Comparison of ENCODE assay signal across 9 mouse cellular contexts in the genomic region with DNA sequence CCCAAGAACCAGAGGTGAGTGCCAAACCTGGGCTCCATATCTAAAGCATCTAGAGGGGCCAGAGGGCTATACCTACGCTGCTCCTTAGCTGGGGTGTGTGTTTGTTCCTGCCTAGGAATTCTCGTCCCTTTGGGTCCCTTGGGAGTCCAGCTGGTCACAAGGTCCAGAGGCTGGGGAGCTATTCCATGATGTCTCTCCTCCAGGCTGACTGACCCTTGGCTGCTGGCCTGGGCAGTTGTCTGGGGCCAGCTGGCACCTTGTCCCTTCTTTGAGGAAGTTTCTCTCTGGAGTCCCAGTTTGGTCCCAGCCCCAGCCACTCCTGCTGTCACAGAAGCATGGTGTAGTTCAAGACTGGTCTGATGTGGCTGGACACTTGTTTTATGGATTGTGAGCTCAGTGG. TPM values are rescaled to one million over a fixed set of nuclear protein-coding genes. Genes with fewer than 3 reads are reported as not detected.
DNase-seq lines count a peak whose midpoint lies in the region; ATAC-seq lines count a peak whose summit lies in the region.
"Had no signal": no experiment of that assay in that cellular context is flagged by ENCODE, and none has a peak within 500 bp of the region (broad histone marks: within the 10 kb centered on the region; RNA-seq: fewer than 3 reads in every experiment).

No protein-coding gene starts in this region.

- peak; percentile 40 to 67 for DNase-seq in adrenal gland, adult (ENCODE audit: inconsistent age in 2 of 2, low spot score in 1 of 2)
- no peak for DNase-seq in adrenal gland, postnatal 4 days (ENCODE audit: low spot score in 2 of 2)
- DNase-seq in right cerebral cortex, postnatal 10 days (ENCODE audit: low spot score in 2 of 2): peak; percentile 68 to 74
- DNase-seq in right cerebral cortex, postnatal 25 days: no peak
- DNase-seq in heart, postnatal 4 days: peak; percentile 88
- peak; percentile 55 for DNase-seq in ovary, postnatal 14 days (ENCODE audit: low spot score)
- no peak for DNase-seq in thymus, postnatal 4 days

- no peaks in the 10 kb centered on the region for H3K9me3 ChIP-seq in intestine, embryonic 15.5 days

- no peak for ATAC-seq in intestine, embryonic 15.5 days

- no peaks in the 10 kb centered on the region for H3K36me3 ChIP-seq in intestine, embryonic 15.5 days

- no peaks in the 10 kb centered on the region for H3K4me1 ChIP-seq in intestine, embryonic 15.5 days (replicated peaks)

- no peak overlapping the region for H3K4me2 ChIP-seq in intestine, embryonic 15.5 days (replicated peaks)

- H3K9ac ChIP-seq in intestine, embryonic 15.5 days: no peak overlapping the region

- 67% methylated on average over 2 of the region's 2 CpGs for WGBS in intestine, embryonic 15.5 days

- H3K27me3 ChIP-seq in intestine, embryonic 15.5 days (replicated peaks): no peaks in the 10 kb centered on the region

- H3K27ac ChIP-seq in intestine, embryonic 15.5 days: no peak overlapping the region

- H3K4me3 ChIP-seq in intestine, embryonic 15.5 days (replicated peaks): no peak overlapping the region
- H3K4me3 ChIP-seq: erythroblast, embryonic 14.5 days had no signal

RNA-seq across cellular contexts. Expression of a gene that starts 24.9 kb away (rescaled TPM):
- total RNA-seq in adrenal gland, postnatal 4 days (2021): 10 to 100 TPM; 12.9 to 17.8 TPM
- 10 to 100 TPM; 11.4 to 12.5 TPM for total RNA-seq in heart, postnatal 4 days (2021)
- 8.7 and 10.4 TPM in 2 replicates for polyA plus RNA-seq in intestine, embryonic 15.5 days (2015; fragmentation: Nextera tagmentation; extraction: Ambion mirVana)

RNA-seq across cellular contexts. Expression of a gene that starts 30.9 kb away (rescaled TPM):
- 10 to 100 TPM; 71.7 to 73.5 TPM for total RNA-seq in adrenal gland, postnatal 4 days (2021)
- 100 to 1,000 TPM; 172 to 182 TPM for total RNA-seq in heart, postnatal 4 days (2021)
- polyA plus RNA-seq in intestine, embryonic 15.5 days (2015; fragmentation: Nextera tagmentation; extraction: Ambion mirVana): 51.8 and 56.9 TPM in 2 replicates

Comparison
In these comparisons a context has a peak if more than half of its experiments do, and no peak if none do; other contexts are left out.
1. DNase-seq: peak in adrenal gland, adult (2 of 2), right cerebral cortex, postnatal 10 days (2 of 2), heart, postnatal 4 days (single experiment) and ovary, postnatal 14 days (single experiment); none in adrenal gland, postnatal 4 days (0 of 2), right cerebral cortex, postnatal 25 days (single experiment) and thymus, postnatal 4 days (single experiment).